Mouse (Mus musculus) hindbrain, postnatal 0 days (tissue): ENCODE measurements around the gene Csnk1g2. TPM values are rescaled to one million over a fixed set of nuclear protein-coding genes. Genes with fewer than 3 reads are reported as not detected.
A peak's percentile ranks its signal among the peaks of the same experiment; 100 is the strongest.

ENCODE experiments used
- ATAC-seq: fragments of 200-750 bp; cut with Nextera tagmentation; 2 replicates; pipeline ENCODE4 v1.8.0; 2017; ENCODE audit warnings: mild to moderate bottlenecking, moderate TSS enrichment, moderate library complexity
- DNase-seq: peaks from one replicate; pipeline ENCODE4 v3.0.0-alpha.2; 2015; ENCODE audit warnings: low spot score
- H3K27ac ChIP-seq: fragments of 300-500 bp; sonication (generic); 2 replicates; pipeline ENCODE4 v1.5.1; 2014; ENCODE audit warnings: mild to moderate bottlenecking
- H3K27me3 ChIP-seq: fragments of 300-500 bp; sonication (generic); 2 replicates; pipeline ENCODE4 v1.6.1; 2014; ENCODE audit warnings: low read length, mixed read lengths; ENCODE audit not compliant: insufficient read depth
- H3K36me3 ChIP-seq: fragments of 300-500 bp; sonication (generic); 2 replicates; pipeline ENCODE4 v1.6.1; 2014; ENCODE audit warnings: low read length, mixed read lengths; ENCODE audit not compliant: insufficient read depth
- H3K4me1 ChIP-seq: fragments of 300-500 bp; sonication (generic); 2 replicates; pipeline ENCODE4 v1.6.1; 2014; ENCODE audit warnings: antibody characterized with exemption, low read length, mixed read lengths; ENCODE audit not compliant: insufficient read depth
- H3K4me2 ChIP-seq: fragments of 300-500 bp; sonication (generic); 2 replicates; pipeline ENCODE4 v1.6.1; 2014; ENCODE audit warnings: low read depth, mild to moderate bottlenecking, low read length, moderate library complexity, mixed read lengths
- H3K4me3 ChIP-seq: fragments of 300-500 bp; sonication (generic); 2 replicates; pipeline ENCODE4 v1.5.1; 2014; ENCODE audit warnings: low read length
- H3K9ac ChIP-seq: fragments of 300-500 bp; sonication (generic); replicated peaks from 2 replicates; pipeline ENCODE4 v1.6.1; 2014; ENCODE audit warnings: mild to moderate bottlenecking, low read length, moderate library complexity, mixed read lengths
- H3K9me3 ChIP-seq: fragments of 300-500 bp; sonication (generic); 2 replicates; pipeline ENCODE4 v1.6.1; 2016; ENCODE audit warnings: low read length, mixed read lengths
- CTCF ChIP-seq: IDR thresholded peaks from 2 replicates; pipeline ENCODE4 v1.5.1; 2016; ENCODE audit warnings: antibody characterized with exemption, control low read depth, low read depth
- WGBS: fragments of 180-500 bp; shearing (Covaris S2); extraction: QIAGEN DNeasy Blood & Tissue Kit; methylation state at CpG from one replicate; pipeline ENCODE4 v1.1.7; 2014; 5-methylcytosine and 5-hydroxymethylcytosine counted together
- polyA plus RNA-seq: library from polyadenylated mRNA; unstranded; fragments of >200 nt; fragmentation: Nextera tagmentation; extraction: Ambion mirVana; gene quantifications from 2 replicates; pipeline ENCODE4 v1.2.1, GENCODE M21; 2015
- total RNA-seq: library from RNA; depleted of rRNA; stranded (reverse); fragments of >200 nt; gene quantifications from 2 replicates; pipeline ENCODE4 v1.2.3, GENCODE M21; 2014; rRNA removed

Csnk1g2 gene
- total RNA-seq (128 and 156 TPM in 2 replicates), polyA plus RNA-seq (94.3 and 95.5 TPM in 2 replicates)

DNA sequence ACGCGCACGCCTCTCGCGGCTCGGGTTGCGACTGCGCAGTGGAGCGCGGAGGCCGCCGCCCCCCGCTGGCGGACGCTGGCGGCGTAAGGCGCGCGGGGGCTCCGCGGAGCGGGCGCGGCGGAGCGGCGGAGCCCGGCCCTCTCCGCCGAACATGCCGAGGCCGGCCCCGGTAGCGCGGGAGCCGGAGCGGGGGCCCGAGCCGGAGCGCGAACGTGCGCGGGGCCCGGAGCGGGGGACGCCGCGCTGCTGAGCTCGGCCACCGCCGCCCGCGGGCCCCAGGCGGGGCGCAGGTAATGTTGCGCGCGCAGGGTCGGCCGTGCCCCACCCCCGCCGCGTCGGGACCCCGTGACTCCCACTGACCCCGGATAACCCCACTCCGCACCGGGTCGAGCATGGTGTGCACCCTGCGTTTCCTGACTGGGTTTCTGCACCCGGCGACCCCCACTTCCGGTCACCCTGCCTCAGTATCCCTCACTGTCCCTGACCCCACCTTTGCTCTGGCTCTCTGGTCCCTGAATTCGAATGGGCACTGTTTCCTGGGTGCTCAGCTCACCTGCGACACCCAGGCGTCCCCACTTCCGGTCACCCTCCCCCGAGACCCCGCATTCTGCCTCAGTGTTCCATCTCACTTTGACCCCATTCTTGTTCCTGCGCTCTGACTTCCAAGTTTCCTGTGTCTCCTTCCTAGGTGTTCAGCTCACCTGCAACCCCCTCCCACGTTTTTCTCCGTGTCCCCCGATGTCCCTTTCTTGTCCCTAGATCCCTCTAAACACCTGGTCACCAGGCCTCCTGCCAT lies at the start of gene Csnk1g2:
Csnk1g2 (plus strand) TSS at position 178 of the 796 bp plus-strand sequence.
- TF ChIP-seq CTCF = no peak
- Histone ChIP-seq H3K27ac (peak within 1 kb of the TSS; percentile 91), H3K36me3 (no peaks in the 10 kb centered on the region), H3K4me2 (peak within 1 kb of the TSS; percentile 98), H3K9ac (peak within 1 kb of the TSS; percentile 95), H3K9me3 (no peaks in the 10 kb centered on the region), H3K4me1 (peaks cover 16% of the 10 kb centered on the region), H3K27me3 (no peaks in the 10 kb centered on the region), H3K4me3 (peak within 1 kb of the TSS; percentile 85)
- DNase-seq (no peak), ATAC-seq (no peak; the same call in 1 of the 2 replicates)
- under 1% methylated on average over 82 of the region's 85 CpGs for WGBS

DNA sequence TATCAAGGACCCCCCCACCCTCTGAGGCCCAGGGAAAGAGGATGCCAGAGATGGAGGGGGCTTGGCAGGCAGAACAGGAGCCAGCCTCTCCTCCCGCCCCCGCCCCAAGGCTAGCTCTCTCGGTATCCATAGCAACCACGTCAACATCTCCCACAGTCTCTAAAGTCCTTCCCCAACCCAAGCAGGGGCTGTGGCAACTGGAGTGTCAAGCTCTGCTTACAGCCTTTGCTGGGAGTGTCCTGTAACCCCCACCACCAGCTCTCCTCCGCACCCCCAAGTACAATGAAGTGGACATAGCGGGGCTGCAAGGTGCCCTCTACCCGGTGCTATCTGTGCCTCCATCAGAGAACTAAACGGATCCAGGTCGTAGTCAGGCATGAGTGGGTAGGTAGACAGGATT lies 48.7 kb upstream of the Csnk1g2 start:
- Histone ChIP-seq H3K27me3 (no peaks in the 10 kb centered on the region), H3K27ac (no peak overlapping the region), H3K4me1 (peaks cover 40% of the 10 kb centered on the region), H3K9me3 (no peaks in the 10 kb centered on the region), H3K9ac (peak overlapping the region; percentile 28; the same call in 1 of the 2 replicates), H3K36me3 (no peaks in the 10 kb centered on the region), H3K4me2 (no peak overlapping the region), H3K4me3 (no peak overlapping the region)
- no peak for ATAC-seq
- DNase-seq = peak; percentile 59
- TF ChIP-seq CTCF = no peak
- WGBS = 44% methylated on average over 9 of the region's 9 CpGs

DNA sequence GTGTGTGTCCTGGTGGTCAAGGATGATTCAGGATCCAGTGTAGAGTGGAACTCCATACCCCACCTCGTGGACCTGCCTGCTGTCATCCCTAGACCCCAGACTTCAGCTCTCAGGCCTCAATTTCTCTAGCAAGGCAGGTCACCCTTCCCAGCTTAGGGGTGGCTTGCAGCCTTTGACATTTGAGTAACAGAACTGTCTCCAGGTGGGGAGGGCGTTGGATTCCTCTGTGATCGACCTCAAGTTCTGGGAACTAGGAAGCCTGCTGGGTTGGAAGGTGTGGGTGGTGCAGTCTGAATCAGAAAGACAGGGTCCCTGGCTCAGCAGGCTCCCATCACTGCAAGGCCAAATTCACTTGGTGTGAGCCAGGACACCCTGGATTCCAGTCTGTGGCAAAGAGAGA lies 47.7 kb upstream of the Csnk1g2 start:
- 0 out of 2 replicates have a peak overlapping the region, but pooled peaks have one; percentile 90 for H3K4me2 ChIP-seq
- ATAC-seq (no peak), DNase-seq (no peak)
- no peak overlapping the region for H3K4me3 ChIP-seq
- no peaks in the 10 kb centered on the region for H3K9me3 ChIP-seq
- H3K27me3 ChIP-seq = no peaks in the 10 kb centered on the region
- no peak for TF ChIP-seq CTCF
- no peak overlapping the region for H3K27ac ChIP-seq
- H3K4me1 ChIP-seq = peaks cover 42% of the 10 kb centered on the region
- WGBS = 73% methylated on average over 3 of the region's 3 CpGs
- H3K9ac ChIP-seq = no peak overlapping the region
- H3K36me3 ChIP-seq = no peaks in the 10 kb centered on the region

DNA sequence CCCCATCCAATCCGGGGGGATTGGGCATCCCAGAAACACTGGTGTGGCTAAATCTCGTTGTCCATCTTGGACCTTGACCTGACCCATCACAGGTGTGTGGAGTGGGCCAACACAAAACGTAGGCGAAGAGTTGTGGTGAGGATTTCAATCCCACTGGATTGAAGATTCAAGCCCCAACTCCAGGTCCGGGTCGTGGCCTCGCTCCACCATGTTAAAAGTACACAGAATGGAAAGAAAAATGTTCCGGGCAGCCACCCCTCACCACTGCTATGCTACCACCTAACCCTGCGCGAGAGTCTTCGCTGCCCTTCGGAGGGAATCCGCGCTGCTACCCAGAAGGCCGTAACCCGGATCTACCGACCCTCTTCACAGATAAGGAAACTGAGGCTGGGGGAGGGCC lies 46.7 kb upstream of the Csnk1g2 start:
- H3K4me3 ChIP-seq = peak overlapping the region; percentile 80
- H3K9me3 ChIP-seq = no peaks in the 10 kb centered on the region
- no peak for TF ChIP-seq CTCF
- no peaks in the 10 kb centered on the region for H3K36me3 ChIP-seq
- H3K27me3 ChIP-seq = no peaks in the 10 kb centered on the region
- DNase-seq = no peak
- WGBS = 15% methylated on average over 17 of the region's 17 CpGs
- H3K9ac ChIP-seq = peak overlapping the region; percentile 84
- H3K27ac ChIP-seq = no peak overlapping the region
- H3K4me2 ChIP-seq = peak overlapping the region; percentile 90
- no peak for ATAC-seq
- H3K4me1 ChIP-seq = peaks cover 37% of the 10 kb centered on the region

DNA sequence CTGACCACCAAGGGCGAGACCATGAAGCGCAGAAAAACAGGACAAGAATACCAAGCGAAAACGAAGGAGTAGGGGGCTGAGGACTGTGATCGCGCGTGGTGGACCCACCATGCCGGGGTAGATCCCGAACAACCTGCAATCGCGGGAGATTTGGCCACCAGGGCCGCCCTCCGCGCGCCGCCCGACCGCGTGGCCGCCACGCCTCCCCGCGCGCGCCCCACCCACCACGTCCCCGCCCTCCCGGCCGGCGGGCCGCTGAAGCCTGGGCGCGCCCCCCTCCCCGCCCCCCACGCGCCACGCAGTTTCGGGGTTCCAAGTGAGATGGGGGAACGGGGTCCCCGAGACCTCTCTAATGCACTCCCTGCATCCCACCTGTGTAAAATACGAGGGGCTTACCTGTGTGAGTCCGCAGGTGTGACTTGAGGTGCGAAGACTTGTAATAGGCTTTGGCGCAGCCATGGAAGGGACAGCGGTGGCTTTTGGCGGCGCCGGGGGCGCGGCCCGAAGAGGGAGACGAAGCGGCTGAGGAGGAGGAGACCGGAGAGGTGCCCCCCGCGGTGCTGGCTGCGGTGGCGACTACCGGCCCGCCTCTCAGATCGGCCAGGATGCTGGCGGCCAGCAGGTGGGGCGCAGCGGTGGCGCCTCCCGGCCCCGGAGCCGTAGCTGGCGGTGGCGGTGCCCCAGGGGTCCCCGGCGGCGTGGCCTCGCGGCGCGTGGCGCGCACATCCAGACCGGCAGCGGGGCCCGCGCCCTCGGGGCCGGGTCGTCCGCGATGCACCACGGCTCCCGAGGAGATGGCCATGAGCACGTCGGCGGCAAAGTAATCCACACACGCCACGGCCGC lies 46.1 kb upstream of the Csnk1g2 start:
- no peaks in the 10 kb centered on the region for H3K27me3 ChIP-seq
- TF ChIP-seq CTCF = no peak
- peak overlapping the region; percentile 86 for H3K27ac ChIP-seq
- peak overlapping the region; percentile 84 for H3K9ac ChIP-seq
- WGBS = under 1% methylated on average over 64 of the region's 96 CpGs
- H3K9me3 ChIP-seq = no peaks in the 10 kb centered on the region
- no peaks in the 10 kb centered on the region for H3K36me3 ChIP-seq
- peaks cover 31% of the 10 kb centered on the region for H3K4me1 ChIP-seq
- peak overlapping the region; percentile 80 for H3K4me3 ChIP-seq
- H3K4me2 ChIP-seq = peak overlapping the region; percentile 90
- DNase-seq (peak; percentile 62), ATAC-seq (no peak)

DNA sequence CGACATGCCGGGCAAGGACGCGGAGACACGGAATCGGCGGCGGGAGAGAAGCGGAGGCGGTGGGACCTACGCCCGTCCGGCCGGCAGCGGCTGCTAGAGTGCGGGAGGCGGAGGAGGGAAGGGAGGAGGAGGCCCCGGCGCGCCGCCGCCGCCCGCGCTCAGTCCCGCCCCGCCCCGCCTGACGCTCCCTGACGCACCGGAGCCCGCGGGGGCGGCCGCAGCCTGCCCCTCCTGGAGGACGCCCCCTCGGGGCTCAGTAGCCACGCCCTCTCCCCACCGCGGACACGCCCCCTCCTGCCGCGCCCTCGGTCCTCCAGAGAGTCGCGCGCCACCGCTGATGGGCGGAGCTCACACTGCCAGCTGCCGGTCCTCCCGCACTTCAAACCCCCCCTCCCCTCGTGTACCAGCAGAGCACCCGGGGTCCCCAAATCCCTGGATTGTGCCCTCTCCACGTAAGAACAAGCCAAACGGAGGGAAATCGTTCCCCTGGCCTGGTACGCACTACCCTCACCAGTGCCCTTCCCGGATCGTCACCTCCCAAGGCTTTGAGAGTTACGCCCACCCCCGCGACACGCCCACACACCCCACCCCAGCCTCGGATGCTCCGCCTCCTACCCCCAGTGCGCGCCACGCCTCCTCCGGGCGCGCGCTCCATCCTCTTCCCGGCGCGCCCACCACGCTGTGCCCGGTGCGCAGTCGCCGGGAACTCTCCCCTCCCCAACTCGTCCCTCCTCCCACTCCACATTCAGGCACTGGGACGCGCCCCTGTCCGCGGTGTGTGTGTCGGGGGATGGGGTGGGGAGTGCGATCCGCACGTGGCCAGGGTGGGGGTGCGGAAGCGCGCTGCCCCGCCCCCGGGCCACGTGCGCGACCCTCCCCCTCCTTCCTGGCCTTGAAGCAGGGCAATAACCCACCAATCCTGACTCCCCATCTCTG lies 45.2 kb upstream of the Csnk1g2 start, which contains the start of gene Klf16:
Klf16 (minus strand) TSS at position 127 of the 936 bp plus-strand sequence.
- Histone ChIP-seq H3K27me3 (no peaks in the 10 kb centered on the region), H3K9ac (peak within 1 kb of the TSS; percentile 84), H3K9me3 (no peaks in the 10 kb centered on the region), H3K4me1 (peaks cover 30% of the 10 kb centered on the region), H3K27ac (peak within 1 kb of the TSS; percentile 86), H3K4me3 (peak within 1 kb of the TSS; percentile 80), H3K4me2 (peak within 1 kb of the TSS; percentile 90), H3K36me3 (no peaks in the 10 kb centered on the region)
- no peak for TF ChIP-seq CTCF
- peak; percentile 88 for ATAC-seq
- WGBS = 1% methylated on average over 72 of the region's 97 CpGs
- DNase-seq = peak; percentile 94
